Mouse (Mus musculus): ENCODE measurements around the gene Map3k19.

DNA sequence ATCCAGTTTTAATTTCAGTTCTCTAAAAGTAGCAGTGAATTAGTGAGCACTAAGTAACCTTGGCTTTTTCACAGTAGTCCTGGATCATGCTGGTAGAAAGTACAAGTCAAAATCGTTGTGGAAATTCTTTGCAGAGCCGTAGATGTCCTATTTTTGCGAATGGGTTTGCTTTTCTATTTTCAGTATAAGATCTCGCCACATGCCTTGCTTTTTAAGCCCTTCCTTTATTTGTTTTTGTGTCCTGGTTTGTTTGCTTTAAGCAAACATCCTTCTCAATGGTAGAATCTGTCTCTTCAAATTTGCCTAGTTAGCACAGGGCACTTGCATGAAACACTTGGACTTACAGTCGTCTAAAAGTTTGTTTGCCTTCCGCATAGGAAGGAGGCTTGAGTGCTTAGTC, 78.6 kb downstream of the Map3k19 start:
- TF ChIP-seq CTCF (IDR thresholded peaks at IDR 0.05; ENCODE audit: control insufficient read depth, insufficient read depth, low read length) = no peak
- no peak for TF ChIP-seq POLR2A (IDR thresholded peaks at IDR 0.05; ENCODE audit: borderline replicate concordance, control insufficient read depth, low read depth, low read length)

Data from bone marrow, adult 2 months (tissue).